Mouse (Mus musculus) intestine, embryonic 16.5 days (tissue): ENCODE measurements around the gene Gm9922. TPM values are rescaled to one million over a fixed set of nuclear protein-coding genes. Genes with fewer than 3 reads are reported as not detected.
A peak's percentile ranks its signal among the peaks of the same experiment; 100 is the strongest.

ENCODE experiments used
- ATAC-seq: fragments of 200-750 bp; cut with Nextera tagmentation; 2 replicates; pipeline ENCODE4 v1.8.0; 2017; ENCODE audit warnings: moderate TSS enrichment, moderate library complexity
- H3K27ac ChIP-seq: fragments of 300-500 bp; sonication (generic); 2 replicates; pipeline ENCODE4 v1.5.1; 2014; ENCODE audit warnings: mild to moderate bottlenecking, low read length
- H3K27me3 ChIP-seq: fragments of 300-500 bp; sonication (generic); replicated peaks from 2 replicates; pipeline ENCODE4 v1.6.1; 2014; ENCODE audit warnings: low read length, control low read depth, mixed read lengths; ENCODE audit not compliant: control insufficient read depth, insufficient read depth
- H3K36me3 ChIP-seq: fragments of 300-500 bp; sonication (generic); 2 replicates; pipeline ENCODE4 v1.6.1; 2014; ENCODE audit warnings: low read length, control low read depth; ENCODE audit not compliant: control insufficient read depth, insufficient read depth
- H3K4me1 ChIP-seq: fragments of 300-500 bp; sonication (generic); 2 replicates; pipeline ENCODE4 v1.6.1; 2014; ENCODE audit warnings: low read length, control low read depth, mixed read lengths; ENCODE audit not compliant: control insufficient read depth, insufficient read depth
- H3K4me2 ChIP-seq: fragments of 300-500 bp; sonication (generic); 2 replicates; pipeline ENCODE4 v1.6.1; 2014; ENCODE audit warnings: low read depth, low read length, control low read depth
- H3K4me3 ChIP-seq: fragments of 300-500 bp; sonication (generic); 2 replicates; pipeline ENCODE4 v1.5.1; 2014; ENCODE audit warnings: mild to moderate bottlenecking, low read length
- H3K9ac ChIP-seq: fragments of 300-500 bp; sonication (generic); 2 replicates; pipeline ENCODE4 v1.6.1; 2014; ENCODE audit warnings: low read depth, low read length
- H3K9me3 ChIP-seq: fragments of 300-500 bp; sonication (generic); 2 replicates; pipeline ENCODE4 v1.6.1; 2016; ENCODE audit warnings: low read length, control low read depth; ENCODE audit not compliant: control insufficient read depth
- WGBS: fragments of 180-500 bp; shearing (Covaris S2); extraction: QIAGEN DNeasy Blood & Tissue Kit; methylation state at CpG from one replicate; pipeline ENCODE4 v1.1.7; 2014; 5-methylcytosine and 5-hydroxymethylcytosine counted together
- polyA plus RNA-seq: library from polyadenylated mRNA; unstranded; fragments of >200 nt; fragmentation: Nextera tagmentation; extraction: Ambion mirVana; gene quantifications from 2 replicates; pipeline ENCODE4 v1.2.1, GENCODE M21; 2015

The Gm9922 gene
- polyA plus RNA-seq, 1 experiment from 2014 or later, result 0.35 TPM

- H3K4me1 ChIP-seq, result no peaks in the 10 kb centered on the region
Observed at GRCm38 (mm10) chr14:101755425-101755824, 25.8 kb upstream of the Gm9922 start.

GRCm38 (mm10) chr14:101750910-101751309 lies 21.3 kb upstream of the Gm9922 start:
- ATAC-seq, result no peak
- Histone ChIP-seq H3K27me3 (no peaks in the 10 kb centered on the region), H3K36me3 (no peaks in the 10 kb centered on the region), H3K4me1 (no peaks in the 10 kb centered on the region), H3K27ac (no peak overlapping the region), H3K4me2 (no peak overlapping the region), H3K9ac (no peak overlapping the region), H3K4me3 (no peak overlapping the region), H3K9me3 (no peaks in the 10 kb centered on the region)
- 78% methylated on average over 4 of the region's 4 CpGs for WGBS

More at GRCm38 (mm10) chr14:101755425-101755824, 25.8 kb upstream of the Gm9922 start:
- Histone ChIP-seq H3K9me3 (no peaks in the 10 kb centered on the region), H3K4me2 (no peak overlapping the region), H3K4me3 (no peak overlapping the region), H3K27ac (no peak overlapping the region), H3K9ac (no peak overlapping the region), H3K27me3 (no peaks in the 10 kb centered on the region), H3K36me3 (no peaks in the 10 kb centered on the region)
- WGBS, result 54% methylated on average over 4 of the region's 4 CpGs
- no peak for ATAC-seq

GRCm38 (mm10) chr14:101748436-101748835 lies 18.8 kb upstream of the Gm9922 start:
- Histone ChIP-seq H3K27me3 (no peaks in the 10 kb centered on the region), H3K4me3 (no peak overlapping the region), H3K9me3 (no peaks in the 10 kb centered on the region), H3K4me2 (no peak overlapping the region), H3K27ac (no peak overlapping the region), H3K4me1 (no peaks in the 10 kb centered on the region), H3K36me3 (no peaks in the 10 kb centered on the region), H3K9ac (no peak overlapping the region)
- ATAC-seq, result no peak
- WGBS, result 76% methylated on average over 7 of the region's 7 CpGs

- 96% methylated on average over 11 of the region's 11 CpGs for WGBS
- no peak overlapping the region for H3K4me3 ChIP-seq
- H3K27ac ChIP-seq, result no peak overlapping the region
- H3K36me3 ChIP-seq, result no peaks in the 10 kb centered on the region
- H3K27me3 ChIP-seq, result no peaks in the 10 kb centered on the region
- no peak overlapping the region for H3K4me2 ChIP-seq
- H3K9me3 ChIP-seq, result no peaks in the 10 kb centered on the region
- no peaks in the 10 kb centered on the region for H3K4me1 ChIP-seq
- ATAC-seq, result no peak
- H3K9ac ChIP-seq, result no peak overlapping the region
Observed at GRCm38 (mm10) chr14:101747811-101748210, 18.2 kb upstream of the Gm9922 start.

GRCm38 (mm10) chr14:101746635-101747034 lies 17.0 kb upstream of the Gm9922 start:
- no peaks in the 10 kb centered on the region for H3K36me3 ChIP-seq
- H3K4me2 ChIP-seq, result no peak overlapping the region
- H3K27me3 ChIP-seq, result no peaks in the 10 kb centered on the region
- H3K9ac ChIP-seq, result no peak overlapping the region
- WGBS, result 85% methylated on average over 3 of the region's 3 CpGs
- no peak overlapping the region for H3K27ac ChIP-seq
- no peak for ATAC-seq
- H3K4me3 ChIP-seq, result no peak overlapping the region
- H3K4me1 ChIP-seq, result no peaks in the 10 kb centered on the region
- H3K9me3 ChIP-seq, result no peaks in the 10 kb centered on the region

GRCm38 (mm10) chr14:101737501-101737900 lies 7.9 kb upstream of the Gm9922 start:
- H3K27me3 ChIP-seq, result no peaks in the 10 kb centered on the region
- H3K4me2 ChIP-seq, result no peak overlapping the region
- H3K4me1 ChIP-seq, result 0 out of 2 replicates have a peak, but pooled peaks cover 4% of the 10 kb centered on the region
- no peaks in the 10 kb centered on the region for H3K36me3 ChIP-seq
- H3K27ac ChIP-seq, result no peak overlapping the region
- ATAC-seq, result no peak
- no peaks in the 10 kb centered on the region for H3K9me3 ChIP-seq
- no peak overlapping the region for H3K9ac ChIP-seq
- 89% methylated on average over 4 of the region's 4 CpGs for WGBS
- no peak overlapping the region for H3K4me3 ChIP-seq

- no peaks in the 10 kb centered on the region for H3K36me3 ChIP-seq
- H3K9ac ChIP-seq, result no peak overlapping the region
- H3K27ac ChIP-seq, result no peak overlapping the region
- no peaks in the 10 kb centered on the region for H3K27me3 ChIP-seq
- ATAC-seq, result no peak
- H3K4me3 ChIP-seq, result no peak overlapping the region
- no peaks in the 10 kb centered on the region for H3K9me3 ChIP-seq
- WGBS, result 26% methylated on average over 10 of the region's 10 CpGs
- H3K4me1 ChIP-seq, result 0 out of 2 replicates have a peak, but pooled peaks cover 4% of the 10 kb centered on the region
- H3K4me2 ChIP-seq, result no peak overlapping the region
Observed at GRCm38 (mm10) chr14:101733542-101734303, 4.1 kb upstream of the Gm9922 start.

- Histone ChIP-seq H3K27ac (no peak overlapping the region), H3K4me3 (peak overlapping the region; percentile 72), H3K9ac (peak overlapping the region; percentile 74), H3K4me2 (peak overlapping the region; percentile 97), H3K27me3 (no peaks in the 10 kb centered on the region), H3K4me1 (0 out of 2 replicates have a peak, but pooled peaks cover 4% of the 10 kb centered on the region), H3K36me3 (no peaks in the 10 kb centered on the region), H3K9me3 (no peaks in the 10 kb centered on the region)
- peak; percentile 67 for ATAC-seq
- 2% methylated on average over 28 of the region's 28 CpGs for WGBS
Observed at GRCm38 (mm10) chr14:101729972-101730692, 518 bp upstream of the Gm9922 start.

GRCm38 (mm10) chr14:101714414-101714813 lies 15.2 kb downstream of the Gm9922 start:
- Histone ChIP-seq H3K27me3 (no peaks in the 10 kb centered on the region), H3K9ac (no peak overlapping the region), H3K36me3 (no peaks in the 10 kb centered on the region), H3K27ac (no peak overlapping the region), H3K4me2 (no peak overlapping the region), H3K4me1 (no peaks in the 10 kb centered on the region), H3K4me3 (no peak overlapping the region), H3K9me3 (no peaks in the 10 kb centered on the region)
- WGBS, result 85% methylated on average over 2 of the region's 2 CpGs
- ATAC-seq, result no peak
